ENCODE assay signal across 11 mouse cellular contexts in the genomic region with DNA sequence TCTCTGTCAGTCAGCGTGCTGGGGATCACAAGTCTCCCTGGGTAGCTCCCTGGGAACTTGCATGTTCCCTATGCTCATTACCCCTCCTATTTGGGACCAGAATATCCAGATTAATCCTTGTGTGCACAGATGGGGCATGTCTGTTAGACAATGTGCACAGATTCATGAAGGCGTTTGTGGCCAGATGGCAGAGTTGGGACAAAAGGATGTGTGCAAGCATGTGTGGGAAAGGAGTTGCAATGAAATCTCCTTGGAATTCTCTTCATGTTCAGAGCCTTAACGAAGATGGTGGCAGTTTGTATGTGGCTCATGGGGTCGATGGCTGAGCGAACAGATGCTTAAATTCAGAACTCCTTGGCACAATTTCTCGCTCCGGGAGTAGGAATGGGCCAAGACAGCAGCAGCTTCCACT.
DNase-seq lines count a peak whose midpoint lies in the region; ATAC-seq and TF ChIP-seq lines count a peak whose summit lies in the region.
"Had no signal": no experiment of that assay in that cellular context is flagged by ENCODE, and none has a peak within 500 bp of the region (broad histone marks: within the 10 kb centered on the region; RNA-seq: fewer than 3 reads in every experiment).

No protein-coding gene starts in this region.

- no peak overlapping the region for H3K4me3 ChIP-seq in forebrain, postnatal 0 days (ENCODE audit: low read depth, low read length)
- H3K4me3 ChIP-seq in midbrain, embryonic 14.5 days (replicated peaks; ENCODE audit: low read depth, low read length): no peak overlapping the region
- H3K4me3 ChIP-seq: limb, embryonic 13.5 days had no signal

- no peak for TF ChIP-seq CTCF in brain, embryonic 14.5 days (IDR thresholded peaks at IDR 0.05; ENCODE audit: borderline replicate concordance, extremely low read depth, insufficient read depth, insufficient read length)
- TF ChIP-seq CTCF in forebrain, postnatal 0 days (IDR thresholded peaks at IDR 0.05; ENCODE audit: low read depth): no peak

- H3K27me3 ChIP-seq in forebrain, postnatal 0 days (ENCODE audit: insufficient read depth, low read length): no peaks in the 10 kb centered on the region
- no peaks in the 10 kb centered on the region for H3K27me3 ChIP-seq in midbrain, embryonic 14.5 days (ENCODE audit: control insufficient read depth, insufficient read depth, low read length)
- H3K27me3 ChIP-seq: CH12.LX; limb, embryonic 13.5 days had no signal

- 37% methylated on average over 7 of the region's 7 CpGs for whole genome bisulfite sequencing in forebrain, postnatal 0 days
- WGBS in midbrain, embryonic 14.5 days: 57% methylated on average over 7 of the region's 7 CpGs

- H3K9ac ChIP-seq in forebrain, postnatal 0 days: no peak overlapping the region
- H3K9ac ChIP-seq in midbrain, embryonic 14.5 days (replicated peaks; ENCODE audit: low read length): no peak overlapping the region
- H3K9ac ChIP-seq: limb, embryonic 13.5 days had no signal

- H3K4me2 ChIP-seq in forebrain, postnatal 0 days (ENCODE audit: low read depth): no peak overlapping the region
- no peak overlapping the region for H3K4me2 ChIP-seq in midbrain, embryonic 14.5 days (ENCODE audit: low read length)
- H3K4me2 ChIP-seq: limb, embryonic 13.5 days had no signal

- peak; percentile 92 for DNase-seq in brain, embryonic 14.5 days (ENCODE audit: low read depth)
- peak; percentile 83 for DNase-seq in forebrain, postnatal 0 days
- peak; percentile 83 for DNase-seq in layer of hippocampus, adult 9-10 months (ENCODE audit: low spot score)
- peak; percentile 43 for DNase-seq in midbrain, embryonic 14.5 days
- DNase-seq in natural killer cell, adult 2 months (ENCODE audit: low spot score in 2 of 2): no peak
- no peak for DNase-seq in adrenal gland, adult 8-10 months
- no peak for DNase-seq in T-cell, adult 2 months (ENCODE audit: low spot score)
- no peak for DNase-seq in kidney, adult 18-20 months
- DNase-seq: gastrocnemius, postnatal 14 days had no signal

- TF ChIP-seq POLR2A in brain, embryonic 14.5 days (IDR thresholded peaks at IDR 0.05; ENCODE audit: borderline replicate concordance, extremely low read depth, insufficient read depth, insufficient read length, poor library complexity, severe bottlenecking): no peak

- no peaks in the 10 kb centered on the region for H3K36me3 ChIP-seq in forebrain, postnatal 0 days (ENCODE audit: insufficient read depth)
- no peaks in the 10 kb centered on the region for H3K36me3 ChIP-seq in midbrain, embryonic 14.5 days (ENCODE audit: control insufficient read depth, insufficient read depth, low read length)
- H3K36me3 ChIP-seq: limb, embryonic 13.5 days had no signal

- no peaks in the 10 kb centered on the region for H3K9me3 ChIP-seq in forebrain, postnatal 0 days (ENCODE audit: low read length)
- no peaks in the 10 kb centered on the region; the same call in 1 of the 2 replicates for H3K9me3 ChIP-seq in midbrain, embryonic 14.5 days (ENCODE audit: control insufficient read depth, low read length)

- no peaks in the 10 kb centered on the region for H3K4me1 ChIP-seq in forebrain, postnatal 0 days (ENCODE audit: insufficient read depth)
- H3K4me1 ChIP-seq in midbrain, embryonic 14.5 days (ENCODE audit: control insufficient read depth, insufficient read depth, low read length): no peaks in the 10 kb centered on the region
- H3K4me1 ChIP-seq: limb, embryonic 13.5 days had no signal

- ATAC-seq in forebrain, postnatal 0 days: peak; percentile 91
- ATAC-seq in midbrain, embryonic 14.5 days (ENCODE audit: low FRiP score, low TSS enrichment): peak; percentile 67; the same call in 1 of the 2 replicates

- no peak overlapping the region for H3K27ac ChIP-seq in forebrain, postnatal 0 days (ENCODE audit: low read depth, low read length)
- no peak overlapping the region for H3K27ac ChIP-seq in midbrain, embryonic 14.5 days (replicated peaks; ENCODE audit: low read depth, low read length)
- H3K27ac ChIP-seq: limb, embryonic 13.5 days had no signal

Comparison
In these comparisons a context has a peak if more than half of its experiments do, and no peak if none do; other contexts are left out.
1. DNase-seq: peak in brain, embryonic 14.5 days (single experiment), forebrain, postnatal 0 days (single experiment), layer of hippocampus, adult 9-10 months (single experiment) and midbrain, embryonic 14.5 days (single experiment); none in natural killer cell, adult 2 months (0 of 2), adrenal gland, adult 8-10 months (single experiment), T-cell, adult 2 months (single experiment) and kidney, adult 18-20 months (single experiment).